Mouse (Mus musculus) cerebellum, adult 9-10 months (tissue): ENCODE measurements around the gene Mcrip1.

Source experiments
- DNase-seq: peaks from one replicate; pipeline ENCODE4 v3.0.0; 2022

Gene Mcrip1

GRCm38 (mm10) chr11:120509940-120510339, 39.6 kb downstream of the Mcrip1 start:
- no peak for DNase-seq

GRCm38 (mm10) chr11:120508290-120508870, 41.1 kb downstream of the Mcrip1 start:
- DNase-seq: no peak

GRCm38 (mm10) chr11:120507611-120508289, 41.8 kb downstream of the Mcrip1 start:
- no peak for DNase-seq

- no peak for DNase-seq
These were observed 42.6 kb downstream of the Mcrip1 start for GRCm38 (mm10) chr11:120506899-120507298.

GRCm38 (mm10) chr11:120505661-120506060, 43.9 kb downstream of the Mcrip1 start:
- DNase-seq: no peak

GRCm38 (mm10) chr11:120501701-120502100, 47.8 kb downstream of the Mcrip1 start:
- DNase-seq: no peak

- DNase-seq: no peak
These were observed 48.5 kb downstream of the Mcrip1 start for GRCm38 (mm10) chr11:120501018-120501417.

- DNase-seq: no peak
These were observed 49.2 kb downstream of the Mcrip1 start for GRCm38 (mm10) chr11:120500357-120500756.

- no peak for DNase-seq
These were observed 49.6 kb downstream of the Mcrip1 start for GRCm38 (mm10) chr11:120499894-120500293.

GRCm38 (mm10) chr11:120498891-120499290, 50.6 kb downstream of the Mcrip1 start:
- no peak for DNase-seq

- DNase-seq: no peak
These were observed 51.3 kb downstream of the Mcrip1 start for GRCm38 (mm10) chr11:120498226-120498625.

- no peak for DNase-seq
These were observed 52.1 kb downstream of the Mcrip1 start for GRCm38 (mm10) chr11:120497436-120497835.

- no peak for DNase-seq
These were observed 55.6 kb downstream of the Mcrip1 start for GRCm38 (mm10) chr11:120493911-120494310.

- DNase-seq: no peak
These were observed 56.2 kb downstream of the Mcrip1 start for GRCm38 (mm10) chr11:120493351-120493750.
